Mouse (Mus musculus): ENCODE data around the gene Ogfr. TPM values are rescaled to one million over a fixed set of nuclear protein-coding genes. Genes with fewer than 3 reads are reported as not detected.

Gene Ogfr
- polyA plus RNA-seq, 1 experiment = 56.6 TPM

- TF ChIP-seq POLR2A (IDR thresholded peaks at IDR 0.05; ENCODE audit: insufficient read depth, low read length) (no peak), CTCF (IDR thresholded peaks at IDR 0.05; ENCODE audit: low read depth, low read length) (no peak), EP300 (IDR thresholded peaks at IDR 0.05; ENCODE audit: insufficient read depth, low read depth, low read length) (no peak)
- no peak overlapping the region for H3K27ac ChIP-seq (ENCODE audit: insufficient read depth, low read length)
Observed at GRCm38 (mm10) chr2:180569028-180569643, 19.9 kb upstream of the Ogfr start.

GRCm38 (mm10) chr2:180576482-180576881, 12.6 kb upstream of the Ogfr start:
- no peak overlapping the region for H3K27ac ChIP-seq (ENCODE audit: insufficient read depth, low read length)
- no peaks in the 10 kb centered on the region for H3K36me3 ChIP-seq (ENCODE audit: control insufficient read depth, insufficient read depth, low read length, poor library complexity, severe bottlenecking)
- no peaks in the 10 kb centered on the region for H3K4me1 ChIP-seq (ENCODE audit: control insufficient read depth, insufficient read depth, low read length)
- H3K9ac ChIP-seq (ENCODE audit: low read depth, poor library complexity, severe bottlenecking) = no peak overlapping the region
- no peaks in the 10 kb centered on the region for H3K9me3 ChIP-seq (replicated peaks; ENCODE audit: control insufficient read depth, insufficient read depth, low read length, poor library complexity, severe bottlenecking)
- H3K27me3 ChIP-seq (ENCODE audit: control insufficient read depth, insufficient read depth, low read length, poor library complexity, severe bottlenecking) = no peaks in the 10 kb centered on the region
- H3K4me3 ChIP-seq (ENCODE audit: low read depth, low read length) = no peak overlapping the region
- TF ChIP-seq POLR2A (IDR thresholded peaks at IDR 0.05; ENCODE audit: insufficient read depth, low read length) (no peak), EP300 (IDR thresholded peaks at IDR 0.05; ENCODE audit: insufficient read depth, low read depth, low read length) (no peak), CTCF (IDR thresholded peaks at IDR 0.05; ENCODE audit: low read depth, low read length) (no peak)

More at GRCm38 (mm10) chr2:180569028-180569643, 19.9 kb upstream of the Ogfr start:
- no peak overlapping the region for H3K9ac ChIP-seq (ENCODE audit: low read depth, poor library complexity, severe bottlenecking)
- H3K4me3 ChIP-seq (ENCODE audit: low read depth, low read length) = no peak overlapping the region
- H3K27me3 ChIP-seq (ENCODE audit: control insufficient read depth, insufficient read depth, low read length, poor library complexity, severe bottlenecking) = no peaks in the 10 kb centered on the region; the same call in 1 of the 2 replicates
- no peaks in the 10 kb centered on the region for H3K4me1 ChIP-seq (ENCODE audit: control insufficient read depth, insufficient read depth, low read length)
- no peaks in the 10 kb centered on the region for H3K9me3 ChIP-seq (replicated peaks; ENCODE audit: control insufficient read depth, insufficient read depth, low read length, poor library complexity, severe bottlenecking)
- H3K36me3 ChIP-seq (ENCODE audit: control insufficient read depth, insufficient read depth, low read length, poor library complexity, severe bottlenecking) = no peaks in the 10 kb centered on the region

- Histone ChIP-seq H3K36me3 (ENCODE audit: control insufficient read depth, insufficient read depth, low read length, poor library complexity, severe bottlenecking) (no peaks in the 10 kb centered on the region), H3K27me3 (ENCODE audit: control insufficient read depth, insufficient read depth, low read length, poor library complexity, severe bottlenecking) (no peaks in the 10 kb centered on the region), H3K4me3 (ENCODE audit: low read depth, low read length) (no peak overlapping the region), H3K27ac (ENCODE audit: insufficient read depth, low read length) (no peak overlapping the region), H3K9me3 (replicated peaks; ENCODE audit: control insufficient read depth, insufficient read depth, low read length, poor library complexity, severe bottlenecking) (no peaks in the 10 kb centered on the region), H3K9ac (ENCODE audit: low read depth, poor library complexity, severe bottlenecking) (no peak overlapping the region), H3K4me1 (ENCODE audit: control insufficient read depth, insufficient read depth, low read length) (no peaks in the 10 kb centered on the region)
- TF ChIP-seq CTCF (IDR thresholded peaks at IDR 0.05; ENCODE audit: low read depth, low read length) (peak; percentile 90), POLR2A (IDR thresholded peaks at IDR 0.05; ENCODE audit: insufficient read depth, low read length) (no peak)
Observed at GRCm38 (mm10) chr2:180578686-180579085, 10.4 kb upstream of the Ogfr start.

- TF ChIP-seq CTCF (IDR thresholded peaks at IDR 0.05; ENCODE audit: low read depth, low read length) = no peak
- TF ChIP-seq EP300 (IDR thresholded peaks at IDR 0.05; ENCODE audit: insufficient read depth, low read depth, low read length) = no peak
- TF ChIP-seq POLR2A (IDR thresholded peaks at IDR 0.05; ENCODE audit: insufficient read depth, low read length) = no peak
- H3K27ac ChIP-seq (ENCODE audit: insufficient read depth, low read length) = no peak within 1 kb of the TSS
- peaks cover 6% of the 10 kb centered on the region for H3K36me3 ChIP-seq (ENCODE audit: control insufficient read depth, insufficient read depth, low read length, poor library complexity, severe bottlenecking)
- H3K4me3 ChIP-seq (ENCODE audit: low read depth, low read length) = no peak within 1 kb of the TSS
- no peaks in the 10 kb centered on the region for H3K4me1 ChIP-seq (ENCODE audit: control insufficient read depth, insufficient read depth, low read length)
- no peaks in the 10 kb centered on the region for H3K27me3 ChIP-seq (ENCODE audit: control insufficient read depth, insufficient read depth, low read length, poor library complexity, severe bottlenecking)
- H3K9ac ChIP-seq (ENCODE audit: low read depth, poor library complexity, severe bottlenecking) = no peak within 1 kb of the TSS
- no peaks in the 10 kb centered on the region for H3K9me3 ChIP-seq (replicated peaks; ENCODE audit: control insufficient read depth, insufficient read depth, low read length, poor library complexity, severe bottlenecking)
Observed at GRCm38 (mm10) chr2:180581002-180581401, 8.0 kb upstream of the Ogfr start, which contains the start of gene Mrgbp. Gene Mrgbp, plus strand, starts transcription at chr2:180581304.

GRCm38 (mm10) chr2:180582481-180583153, 6.4 kb upstream of the Ogfr start:
- Histone ChIP-seq H3K27ac (ENCODE audit: insufficient read depth, low read length) (no peak overlapping the region), H3K27me3 (ENCODE audit: control insufficient read depth, insufficient read depth, low read length, poor library complexity, severe bottlenecking) (no peaks in the 10 kb centered on the region), H3K36me3 (ENCODE audit: control insufficient read depth, insufficient read depth, low read length, poor library complexity, severe bottlenecking) (peaks cover 6% of the 10 kb centered on the region), H3K9me3 (replicated peaks; ENCODE audit: control insufficient read depth, insufficient read depth, low read length, poor library complexity, severe bottlenecking) (no peaks in the 10 kb centered on the region), H3K4me3 (ENCODE audit: low read depth, low read length) (peak overlapping the region; percentile 75), H3K9ac (ENCODE audit: low read depth, poor library complexity, severe bottlenecking) (peak overlapping the region; percentile 78), H3K4me1 (ENCODE audit: control insufficient read depth, insufficient read depth, low read length) (no peaks in the 10 kb centered on the region)
- TF ChIP-seq POLR2A (IDR thresholded peaks at IDR 0.05; ENCODE audit: insufficient read depth, low read length) = peak; percentile 17
- TF ChIP-seq CTCF (IDR thresholded peaks at IDR 0.05; ENCODE audit: low read depth, low read length) = peak; percentile 87
- TF ChIP-seq EP300 (IDR thresholded peaks at IDR 0.05; ENCODE audit: insufficient read depth, low read depth, low read length) = 0 out of 2 replicates have a peak, but pooled peaks have one; percentile 41

- peak overlapping the region; percentile 75 for H3K4me3 ChIP-seq (ENCODE audit: low read depth, low read length)
- no peaks in the 10 kb centered on the region for H3K9me3 ChIP-seq (replicated peaks; ENCODE audit: control insufficient read depth, insufficient read depth, low read length, poor library complexity, severe bottlenecking)
- no peaks in the 10 kb centered on the region for H3K4me1 ChIP-seq (ENCODE audit: control insufficient read depth, insufficient read depth, low read length)
- peaks cover 6% of the 10 kb centered on the region for H3K36me3 ChIP-seq (ENCODE audit: control insufficient read depth, insufficient read depth, low read length, poor library complexity, severe bottlenecking)
- H3K9ac ChIP-seq (ENCODE audit: low read depth, poor library complexity, severe bottlenecking) = peak overlapping the region; percentile 78
- TF ChIP-seq CTCF (IDR thresholded peaks at IDR 0.05; ENCODE audit: low read depth, low read length) (no peak), POLR2A (IDR thresholded peaks at IDR 0.05; ENCODE audit: insufficient read depth, low read length) (no peak), EP300 (IDR thresholded peaks at IDR 0.05; ENCODE audit: insufficient read depth, low read depth, low read length) (no peak)
- no peaks in the 10 kb centered on the region for H3K27me3 ChIP-seq (ENCODE audit: control insufficient read depth, insufficient read depth, low read length, poor library complexity, severe bottlenecking)
- no peak overlapping the region for H3K27ac ChIP-seq (ENCODE audit: insufficient read depth, low read length)
Observed at GRCm38 (mm10) chr2:180583154-180583507, 5.9 kb upstream of the Ogfr start.

Measured in ES-Bruce4 (cell line).